Mouse (Mus musculus): ENCODE results near the gene Lrriq4. TPM values are rescaled to one million over a fixed set of nuclear protein-coding genes. Genes with fewer than 3 reads are reported as not detected.

The Lrriq4 gene
- polyA plus RNA-seq, 1 experiment from 2014 or later: 0.46 TPM

- WGBS: under 1% methylated on average over 13 of the region's 13 CpGs
- Histone ChIP-seq H3K4me3 (replicated peaks; ENCODE audit: low read depth, low read length) (peak overlapping the region; percentile 93), H3K9ac (ENCODE audit: low read depth, low read length) (peak overlapping the region; percentile 86; the same call in 1 of the 2 replicates), H3K27me3 (ENCODE audit: insufficient read depth, low read length) (no peaks in the 10 kb centered on the region), H3K9me3 (replicated peaks; ENCODE audit: low read length) (no peaks in the 10 kb centered on the region), H3K4me2 (ENCODE audit: low read length) (peak overlapping the region; percentile 73), H3K27ac (peak overlapping the region; percentile 99), H3K4me1 (replicated peaks; ENCODE audit: insufficient read depth, low read length) (peaks cover 6% of the 10 kb centered on the region), H3K36me3 (ENCODE audit: insufficient read depth, low read length) (0 out of 2 replicates have a peak, but pooled peaks cover 4% of the 10 kb centered on the region)
- ATAC-seq (replicated peaks; ENCODE audit: low FRiP score, low read depth) (no peak), DNase-seq (ENCODE audit: low spot score) (no peak)
- no peak for TF ChIP-seq CTCF (IDR thresholded peaks at IDR 0.05; ENCODE audit: low read depth)
These were observed 42.7 kb upstream of the Lrriq4 start for GRCm38 (mm10) chr3:30601610-30602064.

GRCm38 (mm10) chr3:30602065-30602739 is 42.1 kb upstream of the Lrriq4 start, which contains the start of gene Mynn:
Gene Mynn (plus strand): TSS chr3:30602065.
- Histone ChIP-seq H3K4me2 (ENCODE audit: low read length) (peak within 1 kb of the TSS; percentile 73), H3K9me3 (replicated peaks; ENCODE audit: low read length) (no peaks in the 10 kb centered on the region), H3K27ac (peak within 1 kb of the TSS; percentile 99), H3K4me1 (replicated peaks; ENCODE audit: insufficient read depth, low read length) (peaks cover 6% of the 10 kb centered on the region), H3K36me3 (ENCODE audit: insufficient read depth, low read length) (0 out of 2 replicates have a peak, but pooled peaks cover 6% of the 10 kb centered on the region), H3K4me3 (replicated peaks; ENCODE audit: low read depth, low read length) (peak within 1 kb of the TSS; percentile 93), H3K9ac (ENCODE audit: low read depth, low read length) (peak within 1 kb of the TSS; percentile 86), H3K27me3 (ENCODE audit: insufficient read depth, low read length) (no peaks in the 10 kb centered on the region)
- DNase-seq (ENCODE audit: low spot score): peak; percentile 98
- ATAC-seq (replicated peaks; ENCODE audit: low FRiP score, low read depth): peak; percentile 94
- peak; percentile 59 for TF ChIP-seq CTCF (IDR thresholded peaks at IDR 0.05; ENCODE audit: low read depth)
- WGBS: under 1% methylated on average over 38 of the region's 40 CpGs

GRCm38 (mm10) chr3:30602740-30603098 is 41.6 kb upstream of the Lrriq4 start:
- peak overlapping the region; percentile 99 for H3K27ac ChIP-seq
- H3K4me3 ChIP-seq (replicated peaks; ENCODE audit: low read depth, low read length): peak overlapping the region; percentile 93
- peaks cover 6% of the 10 kb centered on the region for H3K4me1 ChIP-seq (replicated peaks; ENCODE audit: insufficient read depth, low read length)
- 0 out of 2 replicates have a peak, but pooled peaks have one; percentile 15 for TF ChIP-seq CTCF (IDR thresholded peaks at IDR 0.05; ENCODE audit: low read depth)
- H3K9ac ChIP-seq (ENCODE audit: low read depth, low read length): peak overlapping the region; percentile 86
- DNase-seq (ENCODE audit: low spot score) (peak; percentile 85), ATAC-seq (replicated peaks; ENCODE audit: low FRiP score, low read depth) (peak; percentile 80)
- peak overlapping the region; percentile 73 for H3K4me2 ChIP-seq (ENCODE audit: low read length)
- WGBS: under 1% methylated on average over 27 of the region's 27 CpGs
- H3K9me3 ChIP-seq (replicated peaks; ENCODE audit: low read length): no peaks in the 10 kb centered on the region
- peaks cover 11% of the 10 kb centered on the region for H3K36me3 ChIP-seq (ENCODE audit: insufficient read depth, low read length)
- no peaks in the 10 kb centered on the region for H3K27me3 ChIP-seq (ENCODE audit: insufficient read depth, low read length)

GRCm38 (mm10) chr3:30603256-30603655 is 41.1 kb upstream of the Lrriq4 start:
- 22% methylated on average over 10 of the region's 10 CpGs for WGBS
- Histone ChIP-seq H3K4me2 (ENCODE audit: low read length) (peak overlapping the region; percentile 73), H3K36me3 (ENCODE audit: insufficient read depth, low read length) (peaks cover 12% of the 10 kb centered on the region), H3K27me3 (ENCODE audit: insufficient read depth, low read length) (no peaks in the 10 kb centered on the region), H3K9me3 (replicated peaks; ENCODE audit: low read length) (no peaks in the 10 kb centered on the region), H3K4me3 (replicated peaks; ENCODE audit: low read depth, low read length) (peak overlapping the region; percentile 93), H3K9ac (ENCODE audit: low read depth, low read length) (peak overlapping the region; percentile 86), H3K4me1 (replicated peaks; ENCODE audit: insufficient read depth, low read length) (peaks cover 6% of the 10 kb centered on the region), H3K27ac (peak overlapping the region; percentile 99)
- ATAC-seq (replicated peaks; ENCODE audit: low FRiP score, low read depth) (no peak), DNase-seq (ENCODE audit: low spot score) (no peak)
- TF ChIP-seq CTCF (IDR thresholded peaks at IDR 0.05; ENCODE audit: low read depth): no peak

- Histone ChIP-seq H3K9ac (ENCODE audit: low read depth, low read length) (no peak overlapping the region), H3K4me1 (replicated peaks; ENCODE audit: insufficient read depth, low read length) (no peaks in the 10 kb centered on the region; the same call in 1 of the 2 replicates), H3K36me3 (ENCODE audit: insufficient read depth, low read length) (peaks cover 37% of the 10 kb centered on the region), H3K9me3 (replicated peaks; ENCODE audit: low read length) (no peaks in the 10 kb centered on the region), H3K4me2 (ENCODE audit: low read length) (no peak overlapping the region), H3K4me3 (replicated peaks; ENCODE audit: low read depth, low read length) (no peak overlapping the region), H3K27ac (peak overlapping the region; percentile 54), H3K27me3 (ENCODE audit: insufficient read depth, low read length) (no peaks in the 10 kb centered on the region)
- WGBS: 57% methylated on average over 3 of the region's 3 CpGs
- 0 out of 2 replicates have a peak, but pooled peaks have one; percentile 25 for ATAC-seq (replicated peaks; ENCODE audit: low FRiP score, low read depth)
- no peak for TF ChIP-seq CTCF (IDR thresholded peaks at IDR 0.05; ENCODE audit: low read depth)
- peak; percentile 9 for DNase-seq (ENCODE audit: low spot score)
These were observed 35.3 kb upstream of the Lrriq4 start for GRCm38 (mm10) chr3:30608999-30609398.

GRCm38 (mm10) chr3:30610930-30611329 is 33.4 kb upstream of the Lrriq4 start:
- no peak for TF ChIP-seq CTCF (IDR thresholded peaks at IDR 0.05; ENCODE audit: low read depth)
- Histone ChIP-seq H3K36me3 (ENCODE audit: insufficient read depth, low read length) (peaks cover 43% of the 10 kb centered on the region), H3K9me3 (replicated peaks; ENCODE audit: low read length) (no peaks in the 10 kb centered on the region), H3K4me1 (replicated peaks; ENCODE audit: insufficient read depth, low read length) (no peaks in the 10 kb centered on the region; the same call in 1 of the 2 replicates), H3K4me2 (ENCODE audit: low read length) (no peak overlapping the region), H3K9ac (ENCODE audit: low read depth, low read length) (no peak overlapping the region), H3K27ac (no peak overlapping the region), H3K4me3 (replicated peaks; ENCODE audit: low read depth, low read length) (no peak overlapping the region), H3K27me3 (ENCODE audit: insufficient read depth, low read length) (no peaks in the 10 kb centered on the region)
- no peak for DNase-seq (ENCODE audit: low spot score)
- ATAC-seq (replicated peaks; ENCODE audit: low FRiP score, low read depth): no peak
- WGBS: 87% methylated on average over 4 of the region's 4 CpGs

All from kidney, postnatal 0 days (tissue).